Mouse (Mus musculus): ENCODE measurements around the gene Mrpl44. TPM values are rescaled to one million over a fixed set of nuclear protein-coding genes. Genes with fewer than 3 reads are reported as not detected.
A peak's percentile ranks its signal among the peaks of the same experiment; 100 is the strongest.

The Mrpl44 gene
- polyA plus RNA-seq, 1 experiment from 2014 or later = 46.6 TPM

DNA sequence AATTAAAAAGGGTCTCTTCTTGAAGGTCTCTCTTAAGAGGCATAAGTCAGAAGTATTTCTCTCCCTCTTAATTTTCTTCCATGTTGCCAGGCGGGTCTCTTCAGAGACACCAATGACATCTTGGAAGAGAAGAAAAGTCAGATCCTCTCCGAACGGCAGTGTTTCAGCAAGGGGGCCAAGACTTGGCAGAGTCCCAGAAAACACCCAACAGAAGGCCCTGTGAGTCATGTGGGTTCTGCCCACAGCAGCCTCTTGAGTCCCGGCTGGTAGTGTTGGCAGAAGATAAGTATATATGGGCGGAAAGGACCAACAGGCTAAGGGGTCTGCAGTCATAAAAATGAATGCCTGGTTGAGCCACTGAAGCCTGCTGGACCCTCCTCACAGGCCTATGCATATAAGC is 31.0 kb downstream of the Mrpl44 start:
- H3K27ac ChIP-seq = no peak overlapping the region
- peaks cover 12% of the 10 kb centered on the region for H3K4me1 ChIP-seq (replicated peaks)
- no peaks in the 10 kb centered on the region for H3K27me3 ChIP-seq
- no peaks in the 10 kb centered on the region for H3K36me3 ChIP-seq
- H3K9me3 ChIP-seq (replicated peaks) = no peaks in the 10 kb centered on the region
- 36% methylated on average over 5 of the region's 5 CpGs for WGBS
- no peak overlapping the region for H3K4me2 ChIP-seq
- no peak overlapping the region for H3K9ac ChIP-seq
- ATAC-seq (replicated peaks; ENCODE audit: insufficient number of reproducible peaks, insufficient read depth, low FRiP score, low read depth) = 0 out of 2 replicates have a peak, but pooled peaks have one; percentile 35
- H3K4me3 ChIP-seq = no peak overlapping the region

DNA sequence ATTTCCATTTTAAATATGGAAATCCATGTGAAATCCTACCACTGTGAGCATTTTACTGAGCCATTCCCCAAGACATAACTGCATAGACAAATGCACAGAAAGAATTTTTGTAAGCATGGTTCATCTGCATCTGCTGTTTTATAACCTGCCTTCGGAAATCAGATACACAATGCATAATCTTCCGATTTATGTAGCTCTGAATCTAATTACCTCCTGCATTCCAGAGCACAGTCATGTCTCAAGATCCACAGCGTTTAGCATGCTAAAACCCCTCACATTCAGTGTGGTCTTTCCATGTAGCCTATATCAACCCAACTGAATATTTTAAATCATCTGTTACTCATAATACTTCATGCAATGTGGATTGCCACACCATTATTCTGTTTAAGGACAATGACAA is 33.6 kb downstream of the Mrpl44 start:
- H3K4me1 ChIP-seq (replicated peaks) = peaks cover 12% of the 10 kb centered on the region
- H3K27me3 ChIP-seq = no peaks in the 10 kb centered on the region
- no peaks in the 10 kb centered on the region for H3K9me3 ChIP-seq (replicated peaks)
- ATAC-seq (replicated peaks; ENCODE audit: insufficient number of reproducible peaks, insufficient read depth, low FRiP score, low read depth) = no peak
- no peak overlapping the region for H3K9ac ChIP-seq
- WGBS = 76% methylated on average over 3 of the region's 3 CpGs
- no peaks in the 10 kb centered on the region for H3K36me3 ChIP-seq
- H3K4me2 ChIP-seq = no peak overlapping the region
- no peak overlapping the region for H3K27ac ChIP-seq
- no peak overlapping the region for H3K4me3 ChIP-seq

DNA sequence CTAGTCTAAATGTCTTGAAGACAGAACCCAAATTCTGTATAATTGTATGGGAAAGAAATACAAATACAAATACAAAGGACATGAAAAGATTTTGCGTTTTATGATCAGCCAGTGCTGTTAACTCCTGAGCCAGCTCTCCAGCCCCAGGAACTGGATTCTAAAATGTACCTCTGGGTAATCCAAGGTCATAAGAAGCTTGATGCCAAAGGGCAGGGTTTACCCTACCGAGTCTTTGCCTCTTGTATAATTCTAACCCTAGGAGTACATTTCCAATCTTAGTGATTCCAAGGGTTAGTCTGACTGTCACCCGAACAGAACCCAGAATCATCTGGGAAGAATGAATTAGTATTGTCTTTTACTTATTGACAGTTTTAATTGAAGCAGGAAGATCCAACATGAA is 39.6 kb downstream of the Mrpl44 start:
- 88% methylated on average over 3 of the region's 3 CpGs for WGBS
- Histone ChIP-seq H3K36me3 (no peaks in the 10 kb centered on the region; the same call in 1 of the 2 replicates), H3K4me2 (no peak overlapping the region), H3K4me1 (replicated peaks) (no peaks in the 10 kb centered on the region), H3K27ac (no peak overlapping the region), H3K9me3 (replicated peaks) (no peaks in the 10 kb centered on the region), H3K4me3 (no peak overlapping the region), H3K9ac (no peak overlapping the region), H3K27me3 (no peaks in the 10 kb centered on the region)
- ATAC-seq (replicated peaks; ENCODE audit: insufficient number of reproducible peaks, insufficient read depth, low FRiP score, low read depth) = no peak

DNA sequence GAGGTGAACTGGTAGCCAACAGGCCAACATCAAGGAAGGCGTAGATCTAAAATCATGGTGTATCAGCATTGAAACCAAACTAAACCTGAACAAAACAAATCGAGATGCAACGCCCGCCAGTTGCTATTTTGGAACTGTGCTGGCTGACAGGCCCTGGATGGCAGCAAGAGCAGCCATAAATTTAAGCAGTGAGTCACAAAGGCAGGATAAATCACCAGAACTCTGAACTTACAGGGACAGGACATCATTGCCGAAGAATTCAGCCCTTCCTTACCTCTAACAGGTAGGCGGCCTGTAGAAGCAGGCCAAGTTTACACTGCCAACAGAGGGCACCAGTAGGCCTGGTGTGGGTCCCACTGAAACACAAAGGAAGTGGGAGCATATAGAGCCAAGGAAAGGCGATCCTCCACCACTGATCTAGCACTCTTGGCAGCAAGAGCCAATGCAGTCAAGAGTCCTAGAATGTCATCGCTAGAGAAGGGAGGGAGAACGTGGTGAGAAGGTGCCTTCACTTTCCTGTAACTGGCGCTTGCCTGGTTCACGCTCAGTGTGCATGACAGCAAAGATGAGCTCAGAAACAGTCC is 43.6 kb downstream of the Mrpl44 start:
- Histone ChIP-seq H3K27ac (no peak overlapping the region; the same call in 1 of the 2 replicates), H3K9ac (no peak overlapping the region), H3K36me3 (no peaks in the 10 kb centered on the region; the same call in 1 of the 2 replicates), H3K4me2 (no peak overlapping the region), H3K27me3 (no peaks in the 10 kb centered on the region), H3K4me3 (no peak overlapping the region), H3K9me3 (replicated peaks) (no peaks in the 10 kb centered on the region), H3K4me1 (replicated peaks) (peaks cover 3% of the 10 kb centered on the region; the same call in 1 of the 2 replicates)
- 75% methylated on average over 11 of the region's 11 CpGs for WGBS
- ATAC-seq (replicated peaks; ENCODE audit: insufficient number of reproducible peaks, insufficient read depth, low FRiP score, low read depth) = no peak

DNA sequence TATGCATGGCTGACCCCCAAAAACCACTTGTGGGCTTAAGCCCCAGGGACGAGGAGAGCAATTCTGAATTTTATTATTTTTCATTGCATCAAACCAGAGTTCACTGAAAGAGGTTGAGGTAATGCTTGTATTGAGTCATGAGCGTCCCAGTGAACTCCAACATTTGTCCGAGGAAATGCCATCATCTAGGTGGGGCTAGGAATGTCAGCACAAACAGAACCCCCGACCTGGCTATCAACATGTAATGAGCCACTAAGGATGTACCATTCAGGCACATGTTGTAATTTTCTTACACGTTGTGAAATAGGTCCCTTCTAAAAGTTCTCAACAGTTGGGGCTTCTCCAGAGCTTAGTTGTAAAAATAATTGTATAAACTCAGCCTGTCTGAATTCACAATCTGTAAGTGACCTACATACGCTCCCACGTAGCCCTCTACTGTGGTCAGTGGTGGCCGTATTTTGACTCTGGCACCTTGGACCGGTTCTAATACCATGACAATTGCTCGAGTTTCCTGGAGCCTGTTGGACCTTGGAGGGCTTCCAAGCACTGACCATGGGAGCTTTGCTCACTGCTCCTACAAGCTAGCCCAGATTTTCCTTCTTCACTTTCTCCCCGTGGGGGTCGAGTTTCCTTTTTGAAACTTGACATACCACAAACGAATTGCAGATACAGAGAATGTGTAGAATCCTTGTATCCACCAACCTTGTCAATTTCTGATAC is 47.1 kb downstream of the Mrpl44 start:
- H3K36me3 ChIP-seq = no peaks in the 10 kb centered on the region
- no peak for ATAC-seq (replicated peaks; ENCODE audit: insufficient number of reproducible peaks, insufficient read depth, low FRiP score, low read depth)
- no peak overlapping the region for H3K4me3 ChIP-seq
- no peak overlapping the region for H3K4me2 ChIP-seq
- no peaks in the 10 kb centered on the region for H3K27me3 ChIP-seq
- peaks cover 10% of the 10 kb centered on the region; the same call in 1 of the 2 replicates for H3K4me1 ChIP-seq (replicated peaks)
- no peaks in the 10 kb centered on the region for H3K9me3 ChIP-seq (replicated peaks)
- WGBS = 51% methylated on average over 13 of the region's 13 CpGs
- no peak overlapping the region for H3K9ac ChIP-seq
- H3K27ac ChIP-seq = 0 out of 2 replicates have a peak overlapping the region, but pooled peaks have one; percentile 33

DNA sequence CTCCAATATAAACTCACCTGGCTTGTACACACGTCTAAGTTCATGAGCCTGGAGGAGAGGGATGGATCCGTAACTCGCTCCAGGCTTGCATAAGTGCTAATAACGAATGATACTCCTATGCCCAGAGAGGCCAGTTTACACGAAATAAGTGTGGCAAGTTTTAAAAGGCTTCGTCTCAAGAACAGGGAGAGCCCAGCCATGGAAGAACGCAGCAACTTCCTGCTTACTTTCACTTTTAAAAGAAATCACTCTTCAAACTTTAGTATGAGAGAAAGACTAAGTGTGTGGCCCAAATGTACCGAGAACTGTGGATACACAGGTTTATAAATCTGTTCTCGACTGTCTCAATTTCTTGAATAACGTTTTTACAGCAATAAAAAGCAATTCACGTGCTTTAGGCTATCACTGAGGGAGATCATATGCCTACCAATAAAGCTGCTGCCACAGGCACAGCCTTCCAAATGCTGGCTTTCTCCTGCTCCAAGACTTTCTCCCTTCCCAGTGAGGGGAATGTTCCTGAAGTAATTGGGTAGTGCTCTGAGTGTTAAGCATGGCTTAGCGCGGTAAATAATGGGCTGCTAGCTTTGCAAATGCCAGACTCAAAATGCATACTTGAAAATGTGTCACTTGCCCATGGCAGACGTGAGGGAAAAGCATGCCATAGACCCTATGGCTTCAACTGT is 48.3 kb downstream of the Mrpl44 start:
- ATAC-seq (replicated peaks; ENCODE audit: insufficient number of reproducible peaks, insufficient read depth, low FRiP score, low read depth) = no peak
- 69% methylated on average over 14 of the region's 14 CpGs for WGBS
- Histone ChIP-seq H3K4me2 (peak overlapping the region; percentile 32), H3K4me3 (no peak overlapping the region), H3K27ac (peak overlapping the region; percentile 33; the same call in 1 of the 2 replicates), H3K9ac (no peak overlapping the region), H3K36me3 (no peaks in the 10 kb centered on the region), H3K9me3 (replicated peaks) (no peaks in the 10 kb centered on the region), H3K4me1 (replicated peaks) (peaks cover 10% of the 10 kb centered on the region; the same call in 1 of the 2 replicates), H3K27me3 (no peaks in the 10 kb centered on the region)

Other genes with a start within 250 kb of the Mrpl44 start
- 0.09 and 0.51 TPM in 2 replicates for gene Ap1s3, start 104.0 kb upstream of the Mrpl44 start, polyA plus RNA-seq (2015; fragmentation: Nextera tagmentation; extraction: Ambion mirVana)
- 32.0 and 32.2 TPM in 2 replicates for gene Wdfy1, start 125 bp downstream of the Mrpl44 start, polyA plus RNA-seq (2015; fragmentation: Nextera tagmentation; extraction: Ambion mirVana)
- gene Serpine2, start 85.2 kb downstream of the Mrpl44 start, polyA plus RNA-seq (2015; fragmentation: Nextera tagmentation; extraction: Ambion mirVana) = 99.4 and 124 TPM in 2 replicates